Mouse (Mus musculus): ENCODE measurements around the gene Serpinb9b. TPM values are rescaled to one million over a fixed set of nuclear protein-coding genes. Genes with fewer than 3 reads are reported as not detected.

Serpinb9b gene
- polyA plus RNA-seq (2015; fragmentation: Nextera tagmentation; extraction: Ambion mirVana), result 0.45 and 0.57 TPM in 2 replicates

DNA sequence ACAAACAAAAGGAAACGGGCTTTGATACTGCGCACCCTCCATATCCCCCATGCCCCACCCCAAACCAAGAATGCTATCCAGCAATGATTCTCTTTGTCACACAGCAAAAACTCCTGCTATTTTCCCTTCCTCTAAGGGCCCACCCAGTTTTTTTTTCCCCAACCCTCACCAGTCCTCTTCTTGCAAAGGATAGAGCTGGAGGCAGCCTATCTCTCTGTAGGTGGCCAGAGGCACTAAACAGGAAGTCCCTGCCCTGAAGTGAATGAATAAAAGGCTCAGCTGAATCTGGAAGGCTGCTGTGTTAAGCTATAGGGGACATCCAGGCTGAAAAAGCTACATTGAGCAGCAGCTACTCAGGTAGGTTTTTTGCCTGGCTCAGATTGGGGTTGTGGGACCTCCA lies at the start of gene Serpinb9b:
Serpinb9b (plus strand) TSS at position 173 of the 400 bp plus-strand sequence.
- no peak for ATAC-seq (ENCODE audit: low FRiP score, low read depth)

DNA sequence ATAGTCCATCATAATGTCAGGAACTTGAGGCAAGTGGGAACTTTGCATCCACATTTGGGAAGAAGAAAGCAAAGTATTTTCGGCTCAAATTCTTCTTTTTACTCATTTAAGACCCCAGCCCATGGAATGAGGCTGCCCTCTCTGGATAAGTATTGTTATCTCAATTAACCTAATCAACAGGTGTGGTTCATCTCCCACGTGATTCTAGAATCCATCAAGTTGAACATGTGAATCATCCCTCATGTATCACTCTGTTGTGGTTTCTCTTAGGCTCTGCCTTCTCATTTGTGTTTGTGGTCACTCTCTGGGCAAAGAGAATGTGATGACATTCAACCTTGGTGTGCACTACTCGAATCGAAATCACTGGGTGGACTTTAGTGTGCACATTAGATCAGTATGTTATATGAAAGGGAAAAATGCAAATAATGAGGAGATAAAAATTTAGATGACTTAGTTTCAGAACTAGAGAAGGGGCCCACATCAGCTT lies 44.6 kb upstream of the Serpinb9b start:
- Histone ChIP-seq H3K4me1 (replicated peaks) (no peaks in the 10 kb centered on the region), H3K27me3 (no peaks in the 10 kb centered on the region), H3K27ac (replicated peaks) (no peak overlapping the region), H3K9me3 (no peaks in the 10 kb centered on the region), H3K4me3 (no peak overlapping the region), H3K4me2 (no peak overlapping the region), H3K9ac (no peak overlapping the region), H3K36me3 (no peaks in the 10 kb centered on the region)
- 87% methylated on average over 4 of the region's 4 CpGs for WGBS
- no peak for ATAC-seq (ENCODE audit: low FRiP score, low read depth)

More for the DNA sequence above, at the start of gene Serpinb9b:
- no peak within 1 kb of the TSS for H3K4me3 ChIP-seq
- no peaks in the 10 kb centered on the region for H3K27me3 ChIP-seq
- H3K4me2 ChIP-seq, result no peak within 1 kb of the TSS
- WGBS, result 90% methylated on average over 2 of the region's 2 CpGs
- H3K9me3 ChIP-seq, result no peaks in the 10 kb centered on the region
- no peak within 1 kb of the TSS for H3K9ac ChIP-seq
- H3K27ac ChIP-seq (replicated peaks), result no peak within 1 kb of the TSS
- no peaks in the 10 kb centered on the region for H3K4me1 ChIP-seq (replicated peaks)
- no peaks in the 10 kb centered on the region for H3K36me3 ChIP-seq

DNA sequence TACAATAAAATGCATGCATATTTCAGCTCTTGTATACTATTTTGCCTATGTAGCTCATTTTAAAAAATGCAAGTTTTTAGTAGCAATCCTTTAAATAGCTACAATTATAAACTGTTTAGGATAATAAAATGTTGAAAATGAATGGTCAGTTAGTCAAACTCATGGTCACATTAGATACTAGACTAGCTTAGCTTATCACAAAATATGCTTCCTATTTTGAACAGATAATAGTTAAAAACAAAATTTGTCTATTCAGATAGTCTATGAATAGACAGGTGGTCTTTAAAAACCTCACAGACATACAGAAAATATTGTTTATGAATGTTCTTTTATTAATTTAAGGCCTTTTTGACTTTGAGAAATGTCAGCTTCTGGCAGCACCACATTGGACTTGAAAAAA lies 41.0 kb upstream of the Serpinb9b start:
- Histone ChIP-seq H3K9me3 (no peaks in the 10 kb centered on the region), H3K27me3 (no peaks in the 10 kb centered on the region), H3K4me2 (no peak overlapping the region), H3K9ac (no peak overlapping the region), H3K4me1 (replicated peaks) (no peaks in the 10 kb centered on the region), H3K4me3 (no peak overlapping the region), H3K27ac (replicated peaks) (no peak overlapping the region), H3K36me3 (no peaks in the 10 kb centered on the region)
- ATAC-seq (ENCODE audit: low FRiP score, low read depth), result no peak

DNA sequence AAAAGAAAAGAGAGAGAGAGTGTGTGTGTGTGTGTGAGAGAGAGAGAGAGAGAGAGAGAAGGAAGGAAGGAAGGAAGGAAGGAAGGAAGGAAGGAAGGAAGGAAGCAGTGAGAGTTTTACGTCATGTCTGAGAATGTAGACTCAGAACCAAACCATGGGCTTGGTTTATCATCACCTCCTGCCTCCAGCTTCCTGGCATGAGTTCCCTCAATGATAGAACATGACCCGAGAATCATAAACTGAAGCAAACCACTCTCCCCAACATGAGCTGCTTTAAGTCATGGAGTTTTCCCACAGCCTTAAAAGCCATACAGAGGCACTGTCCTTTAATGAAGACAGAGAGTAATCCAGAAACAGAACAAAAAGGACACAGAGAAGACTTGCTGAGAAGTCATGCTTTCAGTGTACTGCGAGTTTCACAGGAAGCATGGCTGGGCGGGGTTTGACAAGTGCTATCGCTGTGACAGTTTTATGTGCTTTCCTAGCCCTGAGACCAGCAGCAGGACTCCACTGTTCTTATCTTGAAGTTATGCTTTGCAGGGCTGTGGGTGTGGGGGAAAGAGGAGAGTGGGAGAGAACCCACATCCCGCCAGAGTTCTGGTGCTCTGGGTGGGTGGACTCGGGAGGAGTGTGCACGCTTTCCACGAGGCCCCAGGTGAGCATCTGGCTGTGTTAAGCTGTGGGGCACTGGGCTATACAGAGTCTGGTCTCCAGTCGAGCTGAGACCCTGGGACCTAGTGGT lies 33.9 kb upstream of the Serpinb9b start:
- WGBS, result 86% methylated on average over 10 of the region's 10 CpGs
- Histone ChIP-seq H3K36me3 (no peaks in the 10 kb centered on the region), H3K9ac (no peak overlapping the region), H3K4me1 (replicated peaks) (no peaks in the 10 kb centered on the region), H3K4me3 (no peak overlapping the region), H3K4me2 (no peak overlapping the region), H3K9me3 (no peaks in the 10 kb centered on the region), H3K27ac (replicated peaks) (no peak overlapping the region), H3K27me3 (no peaks in the 10 kb centered on the region)
- no peak for ATAC-seq (ENCODE audit: low FRiP score, low read depth)

DNA sequence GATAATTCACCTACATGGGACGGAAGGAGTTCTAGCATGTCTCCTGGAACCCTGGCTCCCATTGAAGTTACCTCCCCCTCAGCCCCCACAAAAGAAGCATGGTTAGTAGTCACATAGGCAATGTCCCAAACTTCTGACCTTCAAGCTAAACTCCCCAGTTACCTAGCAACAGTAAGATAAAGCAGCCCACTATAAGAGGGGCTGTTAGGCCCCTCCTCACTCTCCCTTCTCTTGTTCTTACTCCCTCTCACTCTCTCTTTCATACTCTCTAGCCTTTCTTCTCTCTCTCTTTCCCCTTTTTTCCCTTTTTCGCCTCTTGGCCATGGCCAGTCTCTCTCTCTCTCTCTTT lies 33.3 kb upstream of the Serpinb9b start:
- no peaks in the 10 kb centered on the region for H3K36me3 ChIP-seq
- H3K27me3 ChIP-seq, result no peaks in the 10 kb centered on the region
- no peak overlapping the region for H3K9ac ChIP-seq
- H3K4me3 ChIP-seq, result no peak overlapping the region
- no peaks in the 10 kb centered on the region for H3K9me3 ChIP-seq
- WGBS, result 79% methylated on average over 2 of the region's 2 CpGs
- no peak overlapping the region for H3K27ac ChIP-seq (replicated peaks)
- ATAC-seq (ENCODE audit: low FRiP score, low read depth), result no peak
- no peak overlapping the region for H3K4me2 ChIP-seq
- H3K4me1 ChIP-seq (replicated peaks), result no peaks in the 10 kb centered on the region

DNA sequence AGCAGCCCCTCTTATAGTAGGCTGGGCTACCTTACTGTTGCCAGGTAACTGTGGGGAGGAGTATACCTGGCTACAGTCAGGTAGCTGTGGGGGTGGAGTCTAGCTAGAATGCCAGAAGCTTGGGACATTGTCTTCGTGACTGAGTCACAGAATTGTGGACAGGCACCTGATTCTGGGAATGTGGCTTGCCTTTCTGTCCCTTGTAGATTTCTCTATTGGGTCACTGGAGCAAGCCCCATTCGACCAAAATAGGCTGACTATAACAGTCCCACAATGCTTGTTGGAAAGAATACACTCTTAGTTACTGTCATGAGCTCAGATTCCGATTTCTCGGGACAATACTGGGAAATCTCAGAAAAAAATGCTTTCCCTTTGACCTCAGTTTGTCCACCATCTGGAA lies 32.2 kb upstream of the Serpinb9b start:
- WGBS, result 77% methylated on average over 4 of the region's 4 CpGs
- H3K9me3 ChIP-seq, result no peaks in the 10 kb centered on the region

DNA sequence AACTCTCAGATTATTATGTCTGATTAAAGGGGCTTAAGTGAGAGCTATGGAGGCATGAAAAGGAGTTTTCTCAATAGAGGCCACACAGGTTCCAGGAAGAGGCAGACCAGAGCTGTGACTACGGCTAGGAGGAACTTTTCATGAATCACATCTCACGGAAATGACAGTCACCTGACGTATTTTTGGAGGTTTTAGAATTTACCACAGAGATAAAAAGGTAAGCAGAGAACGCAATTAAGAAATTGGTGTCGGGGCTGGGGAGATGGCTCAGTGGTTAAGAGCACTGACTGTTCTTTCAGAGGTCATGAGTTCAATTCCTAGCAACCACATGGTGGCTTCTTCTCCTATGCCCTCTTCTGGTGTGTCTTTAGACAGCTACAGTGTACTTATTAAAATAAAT lies 25.9 kb upstream of the Serpinb9b start:
- H3K4me3 ChIP-seq, result no peak overlapping the region
- H3K36me3 ChIP-seq, result no peaks in the 10 kb centered on the region
- WGBS, result 96% methylated on average over 5 of the region's 5 CpGs

More for the DNA sequence above, 32.2 kb upstream of the Serpinb9b start:
- H3K4me1 ChIP-seq (replicated peaks), result no peaks in the 10 kb centered on the region
- no peaks in the 10 kb centered on the region for H3K36me3 ChIP-seq
- H3K27ac ChIP-seq (replicated peaks), result no peak overlapping the region
- no peaks in the 10 kb centered on the region for H3K27me3 ChIP-seq
- H3K4me3 ChIP-seq, result no peak overlapping the region
- H3K4me2 ChIP-seq, result no peak overlapping the region
- ATAC-seq (ENCODE audit: low FRiP score, low read depth), result no peak
- no peak overlapping the region for H3K9ac ChIP-seq

DNA sequence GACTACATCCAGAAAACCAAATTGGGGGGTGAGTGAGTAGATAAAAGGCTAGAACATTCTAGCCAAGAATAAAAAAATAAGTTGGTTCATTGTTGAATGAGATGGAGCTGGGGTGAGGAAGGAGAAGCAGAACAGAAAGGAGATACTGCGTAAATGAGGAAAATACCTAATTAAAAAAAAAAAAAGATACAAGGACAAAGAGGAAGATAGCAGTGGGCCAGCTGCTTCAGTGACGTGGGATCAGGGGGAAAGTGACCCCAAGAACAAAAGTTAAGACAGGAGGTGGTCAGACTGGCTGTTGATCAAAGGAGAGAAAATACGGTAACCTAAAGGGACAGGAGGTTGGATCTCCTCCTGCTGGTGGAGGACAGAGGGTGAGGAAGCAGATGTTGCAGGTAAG lies 24.3 kb upstream of the Serpinb9b start, which contains the start of gene Serpinb9:
Serpinb9 (plus strand) TSS at position 301 of the 400 bp plus-strand sequence.
- WGBS, result 80% methylated on average over 3 of the region's 3 CpGs
- H3K36me3 ChIP-seq, result no peaks in the 10 kb centered on the region
- H3K9me3 ChIP-seq, result no peaks in the 10 kb centered on the region
- H3K9ac ChIP-seq, result no peak within 1 kb of the TSS
- H3K4me3 ChIP-seq, result no peak within 1 kb of the TSS
- H3K27ac ChIP-seq (replicated peaks), result no peak within 1 kb of the TSS
- peaks cover 5% of the 10 kb centered on the region; the same call in 1 of the 2 replicates for H3K4me1 ChIP-seq (replicated peaks)
- no peaks in the 10 kb centered on the region for H3K27me3 ChIP-seq
- ATAC-seq (ENCODE audit: low FRiP score, low read depth), result no peak
- H3K4me2 ChIP-seq, result peak within 1 kb of the TSS; percentile 48

More for the DNA sequence above, 25.9 kb upstream of the Serpinb9b start:
- H3K4me1 ChIP-seq (replicated peaks), result peaks cover 5% of the 10 kb centered on the region; the same call in 1 of the 2 replicates
- no peak for ATAC-seq (ENCODE audit: low FRiP score, low read depth)
- H3K27ac ChIP-seq (replicated peaks), result no peak overlapping the region
- no peaks in the 10 kb centered on the region for H3K9me3 ChIP-seq
- no peaks in the 10 kb centered on the region for H3K27me3 ChIP-seq
- H3K4me2 ChIP-seq, result no peak overlapping the region
- no peak overlapping the region for H3K9ac ChIP-seq

DNA sequence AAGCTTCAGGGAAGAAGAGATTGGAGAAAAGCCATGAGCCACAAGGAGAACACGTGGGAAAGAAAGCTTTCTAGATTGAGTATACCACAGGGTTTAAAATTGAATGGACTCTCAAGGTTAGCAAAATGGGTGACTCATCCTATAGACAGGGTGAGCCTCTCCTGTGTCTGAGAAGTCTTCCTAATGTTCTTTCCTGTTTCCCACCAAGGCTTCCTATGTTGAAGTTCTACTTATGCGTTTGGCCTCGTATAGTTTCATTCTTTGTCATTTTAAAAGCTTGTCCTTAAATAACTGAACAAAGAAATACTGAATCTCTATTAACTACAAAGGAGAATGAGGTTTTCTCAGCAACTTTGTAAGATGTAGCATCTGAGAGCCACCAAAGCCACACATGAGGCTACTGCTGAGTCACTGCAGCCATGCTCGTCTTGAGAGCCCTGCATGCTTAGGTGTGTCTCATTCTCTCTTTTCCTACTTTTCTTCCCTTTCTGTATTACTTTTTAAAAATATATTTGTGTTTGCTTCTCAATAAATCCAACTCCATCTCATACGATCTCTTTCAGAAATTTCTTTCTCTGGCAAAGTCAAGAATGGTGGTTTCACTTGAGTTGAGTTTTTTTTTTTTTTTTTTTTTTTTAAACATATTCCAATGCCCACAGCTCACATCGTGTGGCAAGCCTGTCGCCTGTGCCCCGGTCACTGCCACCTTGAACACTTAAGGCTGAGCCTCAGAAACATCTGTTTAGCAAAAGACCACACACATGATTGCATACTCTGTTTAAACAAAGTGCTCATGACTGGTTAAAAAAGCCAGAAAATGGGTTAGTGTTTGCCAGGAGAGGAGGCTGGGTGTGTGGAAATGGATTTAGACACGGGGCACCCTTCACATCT lies 23.4 kb upstream of the Serpinb9b start:
- Histone ChIP-seq H3K36me3 (no peaks in the 10 kb centered on the region), H3K9ac (no peak overlapping the region), H3K9me3 (no peaks in the 10 kb centered on the region), H3K27me3 (no peaks in the 10 kb centered on the region), H3K27ac (replicated peaks) (0 out of 2 replicates have a peak overlapping the region, but pooled peaks have one; percentile 6), H3K4me3 (peak overlapping the region; percentile 20; the same call in 1 of the 2 replicates), H3K4me2 (peak overlapping the region; percentile 48), H3K4me1 (replicated peaks) (peaks cover 5% of the 10 kb centered on the region; the same call in 1 of the 2 replicates)
- 76% methylated on average over 9 of the region's 9 CpGs for WGBS
- no peak for ATAC-seq (ENCODE audit: low FRiP score, low read depth)

DNA sequence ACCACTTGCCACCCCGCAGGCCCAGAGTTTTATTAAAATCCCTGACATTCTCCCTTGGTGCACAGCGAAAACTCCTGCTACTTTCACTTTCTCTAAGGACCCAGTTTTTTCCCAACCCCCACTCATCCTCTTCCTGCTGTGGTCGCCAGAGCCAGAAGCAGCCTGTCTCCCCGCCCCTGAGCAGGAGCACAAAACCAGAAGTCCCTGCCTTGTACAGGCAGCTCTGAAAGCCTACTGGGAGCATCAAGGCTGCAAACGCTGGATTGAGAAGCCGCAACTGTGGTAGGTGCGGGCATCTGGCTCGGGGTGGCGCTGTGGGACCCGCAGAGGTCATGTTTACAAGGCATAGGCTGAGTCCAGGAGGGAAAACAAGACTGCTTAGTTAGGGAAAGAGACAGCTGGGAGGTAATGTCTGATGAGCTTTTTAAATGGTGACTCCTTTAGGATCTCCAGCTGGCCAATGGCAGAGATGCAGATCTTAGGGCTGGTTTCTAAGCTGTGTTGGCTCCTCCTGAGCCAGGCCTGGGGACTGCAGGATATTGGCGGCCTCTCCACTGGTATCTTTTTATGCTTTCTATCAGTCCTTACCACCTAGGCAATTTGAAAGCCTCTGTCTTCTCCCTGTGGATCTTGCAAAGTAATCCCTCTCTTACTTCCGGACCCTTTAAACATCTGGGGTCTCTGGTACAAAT lies 22.7 kb upstream of the Serpinb9b start:
- Histone ChIP-seq H3K4me2 (peak overlapping the region; percentile 48), H3K4me3 (peak overlapping the region; percentile 20), H3K27me3 (no peaks in the 10 kb centered on the region), H3K4me1 (replicated peaks) (peaks cover 5% of the 10 kb centered on the region; the same call in 1 of the 2 replicates), H3K9ac (no peak overlapping the region), H3K27ac (replicated peaks) (peak overlapping the region; percentile 6), H3K9me3 (no peaks in the 10 kb centered on the region), H3K36me3 (no peaks in the 10 kb centered on the region)
- peak; percentile 91 for ATAC-seq (ENCODE audit: low FRiP score, low read depth)
- 22% methylated on average over 12 of the region's 12 CpGs for WGBS

DNA sequence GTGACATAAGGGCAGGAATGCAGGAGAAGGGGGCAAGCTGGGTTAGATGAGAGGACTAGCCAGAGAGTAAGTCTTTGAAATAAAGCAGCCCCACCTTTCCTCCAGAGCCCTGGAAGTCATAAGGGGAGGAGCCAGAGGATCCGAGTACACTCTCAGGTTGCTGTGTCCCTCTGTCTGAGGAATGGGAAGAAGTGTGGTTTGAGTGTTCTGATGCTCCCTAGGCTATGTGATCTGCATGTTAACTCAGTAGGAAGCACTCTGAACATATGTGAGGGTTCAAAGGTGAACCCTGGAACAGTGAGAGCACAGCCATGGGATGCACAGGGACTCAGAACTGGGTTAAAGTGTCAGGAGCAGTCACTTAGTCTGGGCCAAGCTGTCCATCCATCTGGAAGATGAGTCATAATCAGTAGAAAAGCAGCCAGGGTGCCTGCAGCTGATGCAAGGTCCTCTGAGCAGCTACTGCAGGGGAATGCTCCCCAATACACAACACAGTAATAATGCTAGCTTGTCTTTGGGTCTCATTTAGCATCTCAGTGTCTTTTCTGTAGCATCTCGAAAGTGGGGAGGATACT lies 21.6 kb upstream of the Serpinb9b start:
- H3K9me3 ChIP-seq, result no peaks in the 10 kb centered on the region
- H3K4me1 ChIP-seq (replicated peaks), result peaks cover 5% of the 10 kb centered on the region; the same call in 1 of the 2 replicates
- WGBS, result 78% methylated on average over 2 of the region's 2 CpGs
- no peak overlapping the region for H3K9ac ChIP-seq
- no peak overlapping the region for H3K4me2 ChIP-seq
- ATAC-seq (ENCODE audit: low FRiP score, low read depth), result no peak
- no peak overlapping the region for H3K4me3 ChIP-seq
- H3K27ac ChIP-seq (replicated peaks), result no peak overlapping the region
- H3K27me3 ChIP-seq, result no peaks in the 10 kb centered on the region
- no peaks in the 10 kb centered on the region for H3K36me3 ChIP-seq

All from hindbrain, embryonic 15.5 days (tissue).